Mouse (Mus musculus): ENCODE measurements around the gene A130010J15Rik. TPM values are rescaled to one million over a fixed set of nuclear protein-coding genes. Genes with fewer than 3 reads are reported as not detected.

Gene A130010J15Rik
- polyA plus RNA-seq, 2 experiments: 2.3 to 4.5 TPM

DNA sequence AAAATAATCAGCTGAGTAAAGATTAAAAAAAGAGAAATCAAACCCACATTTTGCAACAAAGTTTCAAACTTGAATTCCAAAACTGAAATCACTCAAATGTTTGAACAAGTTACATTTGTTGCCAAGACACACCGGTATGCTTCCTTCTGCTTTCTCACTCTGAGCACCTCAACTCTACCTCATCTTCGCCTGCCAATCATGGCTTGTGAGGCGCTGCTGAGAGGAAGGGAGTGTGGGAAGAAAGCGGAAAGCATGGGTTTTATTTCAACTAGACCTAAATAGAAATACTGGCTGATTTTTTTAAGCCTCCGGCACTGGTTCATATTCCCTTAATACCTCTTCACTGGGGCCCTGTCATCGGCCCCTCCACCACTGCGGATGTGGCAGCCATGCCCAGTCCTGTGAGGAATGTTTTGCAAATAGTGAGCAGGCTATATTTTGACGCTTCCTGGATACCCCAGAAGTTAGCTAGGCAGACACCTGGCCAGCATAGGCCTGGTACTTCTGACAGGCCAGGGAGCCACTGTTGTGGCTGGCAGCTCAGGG, 25.3 kb upstream of the A130010J15Rik start:
- no peak overlapping the region for H3K4me2 ChIP-seq (ENCODE audit: low read depth)
- H3K4me3 ChIP-seq (ENCODE audit: insufficient read depth in 1 of 2, low read depth in 2 of 2, low read length in 2 of 2): no peak overlapping the region
- no peaks in the 10 kb centered on the region for H3K36me3 ChIP-seq (replicated peaks; ENCODE audit: control insufficient read depth, insufficient read depth, low read depth)
- DNase-seq (ENCODE audit: low read depth in 3 of 3, low spot score in 3 of 3) (no peak), ATAC-seq (ENCODE audit: insufficient read depth) (no peak)
- no peaks in the 10 kb centered on the region for H3K27me3 ChIP-seq (ENCODE audit: control insufficient read depth, insufficient read depth, low read length)
- TF ChIP-seq CTCF (IDR thresholded peaks at IDR 0.05; ENCODE audit: low read depth): no peak
- no peak for TF ChIP-seq EP300 (IDR thresholded peaks at IDR 0.05; ENCODE audit: low read depth)
- H3K27ac ChIP-seq: no peak overlapping the region
- H3K9me3 ChIP-seq (ENCODE audit: control insufficient read depth, low read length): no peaks in the 10 kb centered on the region
- WGBS (ENCODE audit: insufficient replicate concordance): 43% methylated on average over 8 of the region's 8 CpGs
- no peaks in the 10 kb centered on the region for H3K4me1 ChIP-seq (replicated peaks; ENCODE audit: control insufficient read depth in 2 of 2, insufficient read depth in 2 of 2, low read length in 1 of 2)
- H3K9ac ChIP-seq (replicated peaks): no peak overlapping the region

DNA sequence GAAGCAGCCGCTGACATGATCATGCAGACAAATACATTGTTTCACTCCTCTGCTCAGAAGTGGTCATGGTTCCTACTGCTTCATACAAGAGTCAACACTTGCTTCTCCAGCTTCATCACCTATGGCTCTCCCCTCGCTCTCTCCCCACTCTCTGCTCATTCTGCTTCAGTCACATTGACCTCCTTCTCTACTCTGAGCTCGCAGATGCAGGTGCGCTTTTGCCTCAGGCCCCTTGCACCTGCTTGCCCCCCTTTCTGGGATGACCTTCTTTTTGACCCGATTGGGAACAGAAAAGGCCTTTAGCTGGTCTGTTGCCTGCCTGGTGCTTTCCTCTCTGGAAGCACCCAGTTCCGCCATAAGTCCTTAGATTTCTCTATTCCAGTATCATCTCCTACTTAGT, 23.3 kb upstream of the A130010J15Rik start:
- ATAC-seq (ENCODE audit: insufficient read depth): no peak
- TF ChIP-seq CTCF (IDR thresholded peaks at IDR 0.05; ENCODE audit: low read depth): no peak
- TF ChIP-seq EP300 (IDR thresholded peaks at IDR 0.05; ENCODE audit: low read depth): no peak
- no peaks in the 10 kb centered on the region for H3K4me1 ChIP-seq (replicated peaks; ENCODE audit: control insufficient read depth in 2 of 2, insufficient read depth in 2 of 2, low read length in 1 of 2)
- no peak overlapping the region for H3K27ac ChIP-seq
- H3K4me3 ChIP-seq (ENCODE audit: insufficient read depth in 1 of 2, low read depth in 2 of 2, low read length in 2 of 2): no peak overlapping the region
- no peak overlapping the region for H3K4me2 ChIP-seq (ENCODE audit: low read depth)
- H3K27me3 ChIP-seq (ENCODE audit: control insufficient read depth, insufficient read depth, low read length): no peaks in the 10 kb centered on the region
- WGBS (ENCODE audit: insufficient replicate concordance): 65% methylated on average over 6 of the region's 6 CpGs
- H3K36me3 ChIP-seq (replicated peaks; ENCODE audit: control insufficient read depth, insufficient read depth, low read depth): no peaks in the 10 kb centered on the region
- H3K9ac ChIP-seq (replicated peaks): no peak overlapping the region
- H3K9me3 ChIP-seq (ENCODE audit: control insufficient read depth, low read length): no peaks in the 10 kb centered on the region
- no peak for DNase-seq (ENCODE audit: low read depth in 3 of 3, low spot score in 3 of 3)

DNA sequence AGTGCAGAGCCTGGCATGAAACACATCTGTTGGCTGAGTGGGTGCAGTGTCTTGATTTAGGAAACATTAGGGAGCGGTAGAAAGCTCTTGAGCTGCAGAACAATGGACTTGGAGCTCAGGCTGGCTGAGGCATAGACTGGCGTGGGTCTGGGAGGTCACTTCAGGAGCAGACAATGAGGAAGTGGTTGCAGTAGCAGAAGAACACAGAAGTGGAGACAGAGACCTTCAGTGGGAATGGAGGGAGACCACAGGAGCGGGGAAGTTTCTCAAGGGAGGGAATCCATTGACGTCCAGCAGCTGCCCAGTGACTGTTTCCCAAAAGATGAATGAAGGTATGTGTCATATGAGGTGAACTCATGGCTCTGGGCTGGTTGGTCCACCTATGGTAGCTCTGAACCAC, 22.7 kb upstream of the A130010J15Rik start:
- DNase-seq (ENCODE audit: low read depth in 3 of 3, low spot score in 3 of 3) (no peak), ATAC-seq (ENCODE audit: insufficient read depth) (no peak)
- Histone ChIP-seq H3K27ac (no peak overlapping the region), H3K9ac (replicated peaks) (no peak overlapping the region), H3K27me3 (ENCODE audit: control insufficient read depth, insufficient read depth, low read length) (no peaks in the 10 kb centered on the region), H3K36me3 (replicated peaks; ENCODE audit: control insufficient read depth, insufficient read depth, low read depth) (no peaks in the 10 kb centered on the region), H3K4me1 (replicated peaks; ENCODE audit: control insufficient read depth in 2 of 2, insufficient read depth in 2 of 2, low read length in 1 of 2) (no peaks in the 10 kb centered on the region), H3K4me3 (ENCODE audit: insufficient read depth in 1 of 2, low read depth in 2 of 2, low read length in 2 of 2) (no peak overlapping the region), H3K4me2 (ENCODE audit: low read depth) (no peak overlapping the region), H3K9me3 (ENCODE audit: control insufficient read depth, low read length) (no peaks in the 10 kb centered on the region)
- TF ChIP-seq EP300 (IDR thresholded peaks at IDR 0.05; ENCODE audit: low read depth) (no peak), CTCF (IDR thresholded peaks at IDR 0.05; ENCODE audit: low read depth) (no peak)
- 29% methylated on average over 4 of the region's 4 CpGs for WGBS (ENCODE audit: insufficient replicate concordance)

DNA sequence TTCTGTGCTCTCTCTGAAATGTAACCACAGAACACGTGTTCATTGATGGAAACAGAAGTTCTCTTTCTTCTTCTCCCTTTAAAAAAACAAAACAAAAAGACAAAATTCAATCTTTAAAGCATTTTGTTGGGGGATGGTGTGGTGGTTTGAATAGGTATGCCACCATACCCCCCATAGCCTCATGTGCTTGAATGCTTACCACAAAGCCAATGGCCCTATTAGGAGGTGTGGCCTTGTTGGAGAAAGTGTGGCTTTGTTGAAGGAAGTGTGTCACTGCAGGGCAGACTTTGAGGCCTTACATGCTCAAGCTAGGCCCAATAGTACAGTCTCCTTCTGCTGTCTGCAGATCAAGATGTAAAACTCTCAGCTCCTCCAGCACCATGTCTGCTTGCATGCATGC, 21.4 kb upstream of the A130010J15Rik start:
- Histone ChIP-seq H3K27me3 (ENCODE audit: control insufficient read depth, insufficient read depth, low read length) (peaks cover under 1% of the 10 kb centered on the region; the same call in 1 of the 2 replicates), H3K27ac (no peak overlapping the region), H3K9me3 (ENCODE audit: control insufficient read depth, low read length) (no peaks in the 10 kb centered on the region), H3K4me3 (ENCODE audit: insufficient read depth in 1 of 2, low read depth in 2 of 2, low read length in 2 of 2) (no peak overlapping the region), H3K4me2 (ENCODE audit: low read depth) (no peak overlapping the region), H3K4me1 (replicated peaks; ENCODE audit: control insufficient read depth in 2 of 2, insufficient read depth in 2 of 2, low read length in 1 of 2) (no peaks in the 10 kb centered on the region), H3K9ac (replicated peaks) (no peak overlapping the region), H3K36me3 (replicated peaks; ENCODE audit: control insufficient read depth, insufficient read depth, low read depth) (no peaks in the 10 kb centered on the region)
- no peak for TF ChIP-seq CTCF (IDR thresholded peaks at IDR 0.05; ENCODE audit: low read depth)
- TF ChIP-seq EP300 (IDR thresholded peaks at IDR 0.05; ENCODE audit: low read depth): no peak
- DNase-seq (ENCODE audit: low read depth in 3 of 3, low spot score in 3 of 3) (no peak), ATAC-seq (ENCODE audit: insufficient read depth) (no peak)
- WGBS (ENCODE audit: insufficient replicate concordance): 33% methylated on average over 1 of the region's 1 CpGs

DNA sequence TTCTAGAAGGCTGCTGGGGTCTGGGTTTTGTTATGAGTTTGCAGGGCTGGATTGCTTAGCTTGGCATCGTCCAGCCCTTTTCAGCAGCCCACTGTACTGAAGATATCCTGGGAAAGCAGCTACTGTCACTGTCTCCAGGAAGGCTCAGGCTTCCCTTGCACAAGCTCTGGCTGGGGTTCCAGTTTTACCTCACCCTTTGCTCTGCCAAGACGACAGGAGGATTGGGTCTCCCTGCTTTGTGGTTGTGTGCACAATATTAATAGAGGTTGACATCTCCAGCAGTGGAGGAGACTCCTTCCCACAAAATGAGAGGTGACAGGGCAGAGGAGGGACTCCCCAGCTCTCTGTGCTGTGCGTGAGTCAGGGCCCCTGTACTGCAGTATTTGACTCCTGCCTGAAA, 18.6 kb upstream of the A130010J15Rik start:
- H3K4me2 ChIP-seq (ENCODE audit: low read depth): no peak overlapping the region
- TF ChIP-seq CTCF (IDR thresholded peaks at IDR 0.05; ENCODE audit: low read depth) (no peak), EP300 (IDR thresholded peaks at IDR 0.05; ENCODE audit: low read depth) (no peak)
- DNase-seq (ENCODE audit: low read depth in 3 of 3, low spot score in 3 of 3): no peak

More for the DNA sequence above, 18.6 kb upstream of the A130010J15Rik start:
- ATAC-seq (ENCODE audit: insufficient read depth): no peak
- no peak overlapping the region for H3K27ac ChIP-seq
- peaks cover 19% of the 10 kb centered on the region for H3K27me3 ChIP-seq (ENCODE audit: control insufficient read depth, insufficient read depth, low read length)
- H3K9ac ChIP-seq (replicated peaks): no peak overlapping the region
- no peaks in the 10 kb centered on the region for H3K36me3 ChIP-seq (replicated peaks; ENCODE audit: control insufficient read depth, insufficient read depth, low read depth)
- 37% methylated on average over 3 of the region's 3 CpGs for WGBS (ENCODE audit: insufficient replicate concordance)
- H3K4me1 ChIP-seq (replicated peaks; ENCODE audit: control insufficient read depth in 2 of 2, insufficient read depth in 2 of 2, low read length in 1 of 2): no peaks in the 10 kb centered on the region
- no peak overlapping the region for H3K4me3 ChIP-seq (ENCODE audit: insufficient read depth in 1 of 2, low read depth in 2 of 2, low read length in 2 of 2)
- no peaks in the 10 kb centered on the region for H3K9me3 ChIP-seq (ENCODE audit: control insufficient read depth, low read length)
